Mouse (Mus musculus) right cerebral cortex, postnatal 25 days (tissue): ENCODE data around the gene Olfr771.
"Not testable (repeated sequence)": the region's sequence is repeated elsewhere in the genome, so short reads cannot be mapped to it uniquely, and the experiment has no call there.

Experiments used
- DNase-seq: peaks from one replicate; pipeline ENCODE4 v3.0.0; 2022

Olfr771 gene

GRCm38 (mm10) chr10:129164651-129165050 lies at the start of gene Olfr771:
TSS of gene Olfr771 (minus strand) at chr10:129164751.
- no peak for DNase-seq

DNA sequence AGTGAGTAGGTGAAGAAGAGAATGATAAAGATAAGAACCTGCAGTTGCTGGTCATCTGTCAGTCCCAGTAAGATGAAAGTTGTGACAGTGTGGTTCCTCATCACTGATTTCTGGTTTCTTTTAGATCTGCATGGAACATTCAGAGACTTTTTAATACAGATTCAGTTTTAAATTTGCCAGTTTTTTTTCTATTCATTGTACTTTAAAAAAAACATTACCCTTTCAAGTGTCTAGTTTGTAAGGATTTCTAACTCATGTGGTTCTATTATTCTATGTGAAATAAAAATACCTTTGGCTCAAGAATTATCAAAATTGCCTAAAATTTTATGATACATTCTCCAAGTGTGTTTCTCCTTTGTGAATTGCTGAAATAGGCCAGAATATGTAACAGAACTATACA lies 22.8 kb upstream of the Olfr771 start, which contains the start of gene Olfr773:
TSS of gene Olfr773 (minus strand) at position 101 of the 400 bp plus-strand sequence.
- DNase-seq: not testable (repeated sequence)

- DNase-seq: not testable (repeated sequence)
These were observed 13.3 kb upstream of the Olfr771 start, which contains the start of gene Olfr772 for GRCm38 (mm10) chr10:129177821-129178220. TSS of gene Olfr772 (minus strand) at chr10:129177921.

DNA sequence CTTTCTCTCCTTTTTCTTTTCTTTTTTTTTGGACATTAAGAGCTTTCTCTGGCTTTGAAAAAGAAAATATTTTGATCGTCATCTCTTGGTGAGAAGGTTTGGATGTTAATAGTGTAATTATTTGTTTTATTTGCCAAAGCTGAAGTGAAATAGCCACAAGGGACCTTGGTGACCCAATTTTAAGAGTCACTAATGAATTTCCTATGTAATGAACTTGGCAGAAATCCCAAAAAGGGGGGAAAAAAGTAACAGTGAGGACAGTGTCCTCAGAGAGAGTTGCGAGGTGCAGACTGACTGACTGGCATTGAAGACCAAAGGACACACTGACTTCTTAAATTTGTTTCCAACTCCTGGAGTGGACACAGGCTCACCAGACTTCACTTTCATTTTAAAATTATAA lies 25.7 kb downstream of the Olfr771 start, which contains the start of gene Olfr770:
TSS of gene Olfr770 (minus strand) at position 101 of the 400 bp plus-strand sequence.
- DNase-seq: no peak

DNA sequence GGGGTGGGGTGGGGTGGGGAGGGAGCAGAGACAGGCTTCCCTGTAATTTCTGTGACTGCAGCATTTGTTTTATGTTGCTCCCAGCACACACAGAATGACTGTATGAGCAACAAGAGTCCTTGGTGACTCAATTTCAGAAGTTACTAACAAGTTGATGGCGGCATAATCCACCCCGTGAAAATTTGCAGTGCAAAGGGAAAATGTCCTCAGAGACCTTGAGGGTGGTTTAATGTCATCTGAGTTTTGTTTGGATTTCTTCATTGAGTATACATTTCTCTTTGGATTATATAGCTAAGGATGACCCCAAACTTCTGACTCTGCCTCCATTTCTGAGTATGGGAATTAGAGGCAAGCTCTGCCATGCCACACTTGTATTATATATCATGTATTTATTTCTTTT lies 46.8 kb downstream of the Olfr771 start, which contains the start of gene Olfr769:
TSS of gene Olfr769 (minus strand) at position 101 of the 400 bp plus-strand sequence.
- no peak for DNase-seq

GRCm38 (mm10) chr10:129115146-129115545 lies 49.4 kb downstream of the Olfr771 start:
- no peak for DNase-seq
